Mouse (Mus musculus) thymus, adult 18-20 months (tissue): ENCODE data around the gene Pdia5.

Source experiments
- DNase-seq, 2 experiments: peaks; one replicate each; pipeline ENCODE4 v3.0.0; 2022; ENCODE audit warnings: mixed read lengths in 2 of 2

Pdia5 gene

DNA sequence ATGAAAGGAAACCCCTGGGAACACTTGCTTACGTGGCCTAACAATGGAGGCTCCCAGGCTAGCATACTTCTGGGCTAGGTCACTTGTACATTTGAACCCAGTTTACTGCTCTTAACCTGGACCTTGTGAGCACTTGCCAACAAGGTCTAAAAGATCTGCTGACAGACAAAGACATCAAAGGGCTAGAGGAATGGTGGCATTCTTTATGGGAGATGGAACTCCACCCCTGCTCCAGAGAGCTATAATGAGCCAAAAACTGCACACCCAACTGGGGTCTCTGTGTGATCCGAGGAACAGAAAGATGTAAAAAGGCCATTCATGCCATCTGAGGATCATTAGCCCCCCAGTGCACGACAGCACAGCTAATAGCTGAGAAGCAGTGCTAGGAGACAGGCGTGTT, 6.6 kb downstream of the Pdia5 start:
- no peak for DNase-seq

DNA sequence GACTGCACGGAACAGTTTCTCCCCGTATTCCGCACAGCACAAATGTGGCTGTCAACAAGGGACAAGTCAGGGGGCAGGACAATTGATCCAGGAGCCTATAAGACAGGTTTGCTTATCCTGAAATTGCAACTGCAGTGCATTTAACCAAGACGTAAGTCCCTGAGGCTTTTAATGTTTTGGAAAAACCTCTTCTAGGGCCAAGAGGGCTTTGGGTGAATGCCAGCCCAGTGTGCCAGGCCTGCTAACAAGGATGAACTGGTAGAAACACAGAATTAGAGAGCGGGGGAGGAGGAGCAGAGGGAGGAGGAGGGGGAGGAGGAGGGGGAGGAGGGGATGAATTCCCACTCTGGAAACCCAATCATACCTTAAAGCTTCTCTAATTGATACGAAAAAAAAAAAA, 11.4 kb downstream of the Pdia5 start:
- no peak for DNase-seq

DNA sequence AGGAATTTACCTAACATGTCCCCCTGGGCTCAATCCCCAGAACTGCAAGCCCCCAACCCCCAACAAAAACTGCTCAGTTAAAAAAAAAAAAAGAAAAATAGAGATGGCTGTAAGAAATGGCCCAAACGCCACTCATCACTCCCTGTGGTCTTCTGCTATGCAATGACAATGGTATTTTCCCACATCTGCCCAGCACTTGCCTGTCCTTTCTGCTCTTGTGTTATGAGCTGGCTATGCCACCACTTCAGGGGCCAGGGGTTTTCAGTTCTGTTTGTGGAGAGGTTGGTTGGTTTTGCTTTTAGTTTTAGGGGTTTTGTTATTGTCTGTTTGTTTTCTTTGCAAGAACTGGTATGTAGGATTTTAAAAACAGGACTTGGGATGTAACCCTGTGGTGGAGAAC, 13.4 kb downstream of the Pdia5 start:
- no peak for DNase-seq

DNA sequence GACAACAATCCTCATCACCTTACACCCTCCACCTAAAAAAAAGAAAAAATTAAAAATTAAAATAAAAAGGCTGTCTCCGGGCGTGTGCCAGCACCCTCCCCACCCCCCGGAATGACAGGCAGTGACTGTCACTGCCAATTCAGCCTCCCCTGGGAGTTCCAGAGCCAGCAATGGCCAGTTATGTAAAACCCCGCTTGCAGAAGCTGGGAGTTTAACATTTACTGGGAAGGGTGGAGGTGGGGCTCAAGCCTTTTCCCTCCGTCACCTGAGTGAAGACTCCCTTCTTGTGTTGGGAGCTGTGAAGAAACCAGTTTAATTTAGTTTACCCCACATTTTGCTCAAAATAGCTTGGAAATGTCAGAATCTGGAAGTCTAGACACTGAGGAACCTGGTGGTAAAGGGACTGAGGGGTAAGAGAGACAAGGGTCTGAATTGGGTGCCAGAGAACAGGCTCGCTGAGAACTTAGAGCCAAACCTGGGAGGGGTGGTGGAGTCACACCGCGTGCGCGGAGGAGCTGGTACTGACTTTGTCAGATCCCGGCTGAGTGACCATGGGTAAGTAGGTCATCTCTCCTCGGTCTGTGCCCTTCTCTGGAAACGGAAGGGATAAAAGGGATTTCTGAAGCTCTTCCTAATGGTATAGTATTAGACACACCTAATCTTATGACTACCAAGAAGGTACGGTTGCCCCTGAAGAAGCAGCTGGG, 18.0 kb downstream of the Pdia5 start:
- no peak for DNase-seq

DNA sequence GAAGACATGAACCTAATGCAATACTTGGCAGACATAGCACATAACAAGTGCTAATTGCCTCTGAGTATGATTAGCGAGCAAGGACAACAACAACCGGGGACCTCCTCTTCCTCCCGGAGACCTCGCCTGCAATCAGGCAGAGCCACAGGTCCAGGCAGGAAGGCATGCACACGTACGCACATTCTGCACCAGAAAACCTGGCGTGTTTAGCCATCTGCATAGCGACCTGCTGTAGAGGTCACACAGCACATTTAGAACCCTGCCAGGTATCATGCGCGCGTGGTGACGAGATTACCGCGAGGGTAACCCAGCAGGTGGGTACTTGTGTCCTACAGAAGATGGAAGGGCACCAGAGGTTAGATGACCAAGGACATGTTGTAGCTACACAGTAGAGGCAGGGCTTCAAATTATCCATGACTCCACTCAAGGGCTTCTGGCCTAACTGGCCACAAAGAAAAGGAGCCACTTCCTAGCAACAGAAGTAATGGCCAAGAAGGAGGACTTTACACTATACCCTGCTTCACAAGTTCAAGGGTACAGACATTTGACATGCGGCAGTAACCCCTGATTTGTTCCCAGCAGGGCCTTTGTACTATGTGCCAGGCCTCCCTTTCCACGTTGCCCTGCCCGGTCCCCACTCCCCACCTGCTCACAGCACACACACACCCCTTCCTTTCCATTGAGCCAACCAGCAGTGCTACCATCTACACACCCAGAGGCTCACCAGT, 18.7 kb downstream of the Pdia5 start:
- DNase-seq, result no peak

DNA sequence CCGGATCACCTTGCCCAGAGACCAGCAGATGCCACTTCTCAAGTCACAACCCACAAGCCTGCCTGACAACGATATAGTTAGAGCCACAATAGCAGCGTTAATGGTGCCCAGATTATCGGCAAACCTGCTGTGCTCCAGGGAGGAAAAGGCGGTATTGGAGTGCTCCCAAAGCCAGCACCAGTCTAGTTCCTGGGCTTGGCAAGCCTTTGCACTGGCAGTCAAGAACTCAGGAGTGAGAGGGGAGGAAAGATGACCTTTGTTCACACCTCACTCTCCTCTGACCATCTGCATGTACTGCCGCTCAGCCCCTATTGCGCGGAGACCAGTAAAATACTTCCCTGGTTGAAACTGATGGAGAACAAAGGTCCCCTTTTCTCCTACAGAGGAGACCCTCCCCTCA, 19.7 kb downstream of the Pdia5 start:
- DNase-seq, result no peak

DNA sequence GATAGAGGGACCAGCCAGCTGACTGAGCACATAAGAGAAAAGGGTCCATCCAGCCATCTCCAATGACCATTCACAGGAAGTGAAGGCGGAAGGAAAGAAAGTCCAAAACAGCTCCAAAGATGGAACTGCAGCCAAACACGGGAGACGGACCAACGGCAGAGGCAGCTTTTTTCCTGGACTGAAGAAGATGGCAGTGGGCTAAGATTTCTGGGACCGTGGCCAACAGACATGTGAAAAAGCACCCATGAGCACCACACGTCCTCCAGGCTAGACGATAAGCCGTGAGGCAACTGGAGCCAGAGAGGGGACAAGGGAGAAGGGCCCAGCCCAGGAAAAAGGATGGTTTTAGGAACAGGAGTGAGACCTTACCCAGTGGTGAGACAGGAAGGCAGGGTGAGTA, 20.6 kb downstream of the Pdia5 start:
- no peak for DNase-seq

DNA sequence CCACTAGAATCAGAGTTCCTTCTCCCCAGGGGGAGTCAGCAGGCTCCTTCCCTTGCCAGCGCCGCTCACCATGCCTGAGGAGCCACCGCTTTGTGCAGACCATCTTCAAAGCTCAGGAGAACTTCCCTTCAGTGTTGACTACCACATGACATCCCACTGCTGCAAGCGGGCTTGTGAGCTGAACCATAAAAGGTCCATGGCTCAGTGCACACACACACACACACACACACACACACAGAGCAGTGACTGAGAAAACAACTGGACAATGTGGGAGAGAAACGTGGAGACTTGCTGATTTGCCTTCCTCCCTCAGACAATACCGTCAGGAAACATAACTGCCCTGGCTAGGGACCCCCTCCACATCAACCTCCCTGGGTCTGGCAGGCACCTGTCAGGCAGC, 21.7 kb downstream of the Pdia5 start:
- DNase-seq, result no peak

DNA sequence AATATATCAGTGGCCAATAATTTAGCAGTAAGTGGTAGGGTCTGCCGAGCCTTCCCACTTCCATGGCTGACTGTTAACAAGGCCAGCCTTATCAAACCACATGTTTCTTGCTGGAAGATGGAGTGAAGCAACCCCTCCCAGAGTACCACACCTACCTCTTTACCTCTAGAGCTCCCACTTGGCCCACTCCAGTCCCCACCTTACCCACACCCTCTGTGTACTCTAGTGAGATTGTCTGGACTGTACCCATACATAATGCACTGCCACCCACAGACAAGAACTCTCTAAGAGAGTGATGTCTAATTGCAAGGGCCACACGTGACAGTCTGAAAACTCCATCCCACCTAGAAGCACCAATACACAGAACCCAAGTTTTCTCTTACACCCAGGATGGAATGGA, 23.6 kb downstream of the Pdia5 start:
- DNase-seq, result no peak

DNA sequence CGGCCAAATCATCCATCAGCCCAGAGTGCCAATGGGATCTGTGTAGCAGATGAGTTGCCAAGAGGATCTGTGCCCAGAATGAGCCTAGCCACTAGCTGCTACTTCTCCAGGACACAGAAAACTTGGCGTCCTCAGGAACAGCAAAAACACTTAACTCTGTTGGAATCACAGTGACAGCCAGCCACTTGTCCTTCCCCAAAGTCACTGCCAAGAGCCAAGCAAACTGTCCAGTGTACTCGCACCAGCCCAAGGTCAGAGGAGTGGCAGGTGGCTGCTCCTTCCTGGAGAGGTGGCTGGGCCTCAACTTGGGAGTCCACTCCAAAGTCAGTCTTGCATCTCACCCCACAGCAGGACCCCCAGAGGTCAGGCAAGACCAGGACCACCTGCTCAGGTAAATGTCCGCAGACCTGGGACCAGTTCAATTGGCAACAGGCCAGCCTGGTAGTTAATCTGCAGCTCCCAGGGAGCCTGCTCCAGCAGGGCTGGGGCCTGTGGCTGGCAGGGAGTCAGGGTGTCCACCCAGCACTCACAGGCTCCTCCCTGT, 24.8 kb downstream of the Pdia5 start:
- DNase-seq, result no peak

DNA sequence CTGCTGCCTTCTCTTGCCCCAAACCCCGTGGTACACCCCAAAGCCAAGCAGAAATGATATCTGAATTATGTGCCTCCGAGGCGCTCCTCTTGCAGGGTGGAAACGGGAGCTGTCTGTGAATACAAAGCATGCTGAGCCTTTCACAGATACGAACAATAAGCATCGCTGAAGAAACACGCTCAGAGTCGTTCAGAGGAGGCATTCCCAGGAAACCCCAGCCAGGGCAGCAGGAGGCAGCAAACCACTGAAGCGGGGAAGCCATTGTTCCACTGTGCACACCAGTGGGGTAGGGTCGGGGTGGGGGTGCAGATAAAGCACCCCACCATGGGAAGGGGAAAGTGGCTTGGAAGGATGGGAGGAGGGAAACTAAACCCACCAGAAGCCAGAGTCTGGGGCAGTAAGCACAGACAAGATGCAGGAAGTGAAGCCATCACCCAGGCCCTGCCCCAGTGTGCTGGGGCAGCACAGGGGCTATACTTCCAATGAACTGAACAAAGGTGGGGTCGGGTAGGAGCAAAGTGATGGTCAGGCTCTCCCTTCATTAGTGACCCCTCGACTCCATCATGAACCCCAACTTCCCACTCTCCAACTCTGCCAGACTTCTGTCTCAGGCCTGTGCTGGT, 25.9 kb downstream of the Pdia5 start:
- no peak for DNase-seq

DNA sequence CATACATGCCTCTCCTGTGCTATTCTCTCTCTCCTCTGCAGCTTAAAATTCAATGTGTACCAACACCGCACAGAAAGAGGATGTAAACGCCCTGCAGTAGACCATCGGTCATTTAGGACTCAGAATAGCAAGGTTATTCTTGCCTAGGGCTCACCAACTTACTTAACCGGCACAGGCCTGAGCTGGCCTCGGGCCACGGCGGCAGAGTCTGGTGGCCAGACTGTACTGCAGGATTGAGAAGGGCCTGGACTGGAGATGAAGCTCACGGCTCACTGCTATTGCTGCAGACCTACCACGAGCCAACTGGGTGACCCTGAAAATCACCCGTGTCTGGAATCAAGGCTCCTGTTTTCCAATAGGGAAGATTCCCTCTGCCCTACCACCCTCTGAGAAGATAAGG, 27.0 kb downstream of the Pdia5 start:
- no peak for DNase-seq

DNA sequence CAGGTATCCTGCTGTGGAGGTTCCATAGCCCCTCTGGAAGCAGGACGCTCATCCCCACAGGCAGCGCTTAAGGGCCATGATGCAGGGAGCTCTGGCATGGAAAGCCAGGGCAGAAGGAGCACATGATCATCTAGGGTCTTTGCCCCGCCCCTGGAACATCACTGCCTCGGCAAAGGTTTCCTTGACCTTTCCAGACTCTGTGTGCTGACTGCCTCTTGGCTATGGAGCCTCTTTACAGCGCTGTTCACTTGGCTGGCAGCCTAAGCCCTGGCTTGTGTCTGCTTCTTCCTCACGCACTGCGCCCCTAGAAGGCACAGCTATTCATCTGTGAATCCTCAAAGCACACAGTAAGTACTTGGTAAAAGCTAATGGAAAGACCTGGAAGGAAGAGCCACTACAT, 27.7 kb downstream of the Pdia5 start:
- no peak for DNase-seq

DNA sequence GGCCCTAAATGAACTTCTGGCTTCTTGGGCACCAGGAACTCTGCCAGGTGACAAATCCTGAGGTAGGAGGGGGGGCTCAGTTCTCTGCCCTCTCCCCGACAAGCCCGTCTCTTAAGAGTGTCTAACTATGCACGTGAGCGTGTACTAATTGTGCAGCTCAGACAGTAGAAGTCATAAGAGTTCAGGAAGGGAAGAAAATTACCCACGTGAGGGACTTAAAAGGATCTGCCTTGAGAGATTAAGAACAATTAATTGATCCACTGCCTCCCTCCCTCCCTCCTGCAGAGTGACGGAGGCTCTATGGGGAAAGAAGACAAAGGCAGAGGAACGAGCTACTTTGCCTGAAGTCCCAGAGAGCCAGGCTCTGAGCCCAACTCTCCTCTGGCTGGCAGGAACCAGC, 31.1 kb downstream of the Pdia5 start:
- DNase-seq, result no peak

DNA sequence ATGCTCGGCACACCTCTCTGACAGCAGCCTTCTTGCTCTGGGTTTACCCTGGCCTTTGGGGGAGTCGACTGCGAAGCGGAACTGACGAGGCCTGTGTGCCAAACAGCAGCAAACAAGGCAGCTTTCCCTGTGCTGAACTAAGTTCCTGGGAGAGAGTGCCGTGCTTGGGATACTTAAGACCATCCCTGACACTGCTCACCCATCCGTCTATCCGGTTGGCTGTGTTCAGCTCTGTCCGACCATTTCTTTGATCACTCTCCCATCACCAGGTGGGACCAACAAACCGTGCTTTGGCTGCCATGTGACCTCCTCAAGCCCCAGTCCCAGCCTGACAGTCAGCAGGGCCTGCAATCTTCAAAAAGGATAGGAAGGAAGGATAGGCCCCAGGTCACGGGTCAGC, 32.4 kb downstream of the Pdia5 start:
- no peak for DNase-seq

DNA sequence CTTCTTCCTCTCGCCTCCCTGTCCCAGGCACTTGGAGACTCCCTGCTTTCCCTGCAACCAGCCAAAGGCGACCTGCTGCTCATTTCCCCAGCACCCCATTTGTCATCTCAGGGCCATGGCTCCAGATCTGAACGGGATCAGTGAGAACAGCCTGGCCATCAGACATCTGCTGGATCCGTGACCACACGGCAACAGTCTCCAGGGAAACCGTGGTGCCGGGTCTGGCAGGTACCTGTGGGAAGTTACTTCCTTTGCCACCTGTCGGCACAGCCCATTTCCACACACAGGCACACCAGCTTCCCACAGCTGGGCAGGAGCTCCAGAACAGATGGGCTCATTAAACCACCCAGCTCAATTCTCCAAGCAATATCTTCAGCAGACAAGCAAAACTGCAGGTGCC, 33.2 kb downstream of the Pdia5 start:
- no peak for DNase-seq

DNA sequence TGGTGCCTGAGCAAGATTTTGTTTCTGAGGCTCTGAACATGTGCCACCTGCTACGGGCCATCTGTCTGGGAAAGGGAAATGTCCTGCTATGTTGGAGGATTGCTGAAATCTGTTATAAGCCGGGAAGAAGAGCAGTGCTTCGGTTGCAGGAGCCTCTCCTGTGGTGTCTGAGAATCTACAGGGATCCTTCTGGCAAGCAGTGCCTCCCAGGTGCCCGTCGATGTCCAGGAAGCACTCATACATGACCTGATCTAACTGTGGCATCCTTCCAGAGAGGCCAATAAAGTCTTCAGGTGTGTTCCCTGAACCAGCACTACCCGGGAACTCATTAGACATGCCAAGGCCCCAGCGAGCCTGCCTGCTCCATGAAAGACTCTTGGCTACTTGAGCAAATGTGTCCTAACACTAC, 33.7 kb downstream of the Pdia5 start:
- no peak for DNase-seq

DNA sequence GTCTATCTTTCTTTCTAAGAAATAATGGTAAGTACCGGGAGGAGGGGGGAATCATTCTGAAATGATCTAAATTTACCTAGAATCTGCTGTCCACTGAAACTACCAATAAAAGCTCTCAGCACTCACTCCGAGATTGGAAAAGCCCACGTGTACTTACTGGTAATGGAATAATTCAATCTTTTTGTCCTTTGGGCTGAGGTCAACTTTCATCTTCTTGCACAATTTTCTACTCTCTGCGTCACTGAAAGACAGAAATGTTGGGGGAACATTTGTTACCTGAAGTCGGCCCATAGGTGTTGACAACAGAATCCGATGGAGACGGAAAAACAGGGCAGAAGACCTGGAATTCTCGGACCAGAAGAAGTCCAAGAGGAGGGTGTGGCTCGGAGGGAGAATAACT, 34.4 kb downstream of the Pdia5 start:
- DNase-seq, result no peak

DNA sequence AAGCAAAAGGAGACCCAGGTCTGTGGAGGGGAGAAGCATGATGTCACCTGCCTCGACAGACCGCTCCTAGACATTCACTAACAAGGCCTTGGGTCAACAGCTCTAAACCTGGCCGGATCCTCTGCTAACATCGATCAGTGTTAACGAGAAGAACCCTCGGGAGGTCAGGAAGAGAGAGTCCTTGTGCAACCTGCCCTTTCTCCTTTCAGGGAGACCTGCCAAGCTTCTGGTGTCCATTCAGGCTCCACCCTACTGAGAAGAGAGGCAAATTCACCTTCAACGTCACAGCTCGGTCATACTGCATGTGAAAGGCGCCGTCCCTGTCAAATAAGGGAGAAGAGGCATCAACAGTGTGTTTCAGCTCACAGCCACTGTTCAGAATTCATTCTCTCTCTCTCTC, 34.9 kb downstream of the Pdia5 start:
- no peak for DNase-seq

DNA sequence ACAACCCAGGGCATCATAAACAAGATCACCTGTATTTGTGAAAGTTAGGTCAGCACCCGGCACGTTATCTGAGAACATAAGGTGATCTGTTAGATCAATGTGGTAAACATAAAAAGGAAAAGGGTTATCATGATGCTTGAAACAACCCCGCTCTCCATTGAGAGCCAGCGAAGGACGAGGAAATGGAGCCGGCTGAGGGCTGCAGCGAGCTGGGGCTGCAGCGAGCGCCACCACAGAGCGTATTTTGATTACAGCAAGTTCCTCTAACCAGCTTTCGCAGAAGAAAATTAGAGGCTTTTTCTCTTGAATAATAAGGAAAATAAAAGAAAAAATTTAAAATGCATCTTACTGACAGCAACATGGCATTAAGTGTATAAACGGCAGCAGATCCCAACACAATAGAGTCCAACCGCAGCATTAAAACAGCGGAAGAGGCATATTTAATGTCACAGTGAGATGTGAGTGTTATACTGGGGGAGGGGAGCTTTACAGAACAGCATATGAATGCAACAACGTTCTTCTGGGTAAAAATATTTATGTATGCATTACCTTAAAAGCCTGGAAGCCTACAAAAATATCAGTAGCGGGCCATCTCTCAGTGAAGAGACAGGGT, 40.5 kb downstream of the Pdia5 start:
- no peak for DNase-seq

DNA sequence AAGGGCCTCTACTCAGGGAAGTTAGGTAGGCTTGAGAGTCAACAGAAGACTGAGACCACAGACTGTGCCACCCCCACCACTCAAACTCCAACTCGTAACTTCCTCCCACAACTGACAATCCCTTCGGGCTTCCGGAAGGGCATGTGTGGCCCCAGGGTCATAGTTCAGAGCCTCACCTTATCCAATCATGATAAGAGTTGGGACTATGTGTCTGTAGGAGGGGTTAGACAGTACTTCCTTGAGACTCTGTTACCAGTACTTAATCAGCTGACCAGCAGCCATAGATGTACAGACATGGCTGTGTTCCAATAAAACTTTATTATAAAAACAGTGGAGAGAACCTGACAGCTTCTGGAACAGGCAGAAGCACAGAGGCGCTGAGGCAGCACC, 48.7 kb downstream of the Pdia5 start:
- DNase-seq, result no peak

DNA sequence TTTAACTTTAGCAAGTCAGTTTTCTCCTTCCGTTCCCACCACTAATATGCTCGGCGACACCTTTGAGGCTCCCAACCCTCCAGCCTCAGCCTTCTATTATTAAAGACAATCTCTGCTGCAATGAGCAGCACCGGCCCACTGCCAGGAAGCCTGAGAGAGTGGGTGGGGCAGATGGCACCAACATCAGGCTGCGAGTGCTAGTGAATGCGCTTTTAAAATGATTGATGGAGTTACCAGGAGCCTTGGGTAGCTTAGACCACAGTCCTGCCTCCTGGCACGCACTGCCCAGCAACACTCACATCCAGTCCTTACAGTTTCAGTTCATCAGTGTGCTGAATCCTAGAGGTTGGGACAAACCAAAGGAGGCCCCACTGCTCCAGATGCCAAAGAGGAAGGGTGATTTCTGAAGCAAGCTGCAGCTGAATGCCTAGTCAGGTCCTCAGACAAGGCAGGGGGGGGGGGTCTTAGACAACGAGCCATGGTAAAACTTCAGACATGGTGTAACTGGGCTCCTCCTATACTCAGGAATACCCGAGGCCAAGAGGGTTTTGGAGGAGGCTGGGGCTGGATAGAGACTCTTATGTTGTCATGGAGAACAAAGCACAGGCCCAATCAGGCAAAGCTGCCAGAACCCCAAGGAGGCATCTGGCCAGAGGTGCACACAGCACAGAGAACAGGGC, 49.2 kb downstream of the Pdia5 start:
- DNase-seq, result no peak

DNA sequence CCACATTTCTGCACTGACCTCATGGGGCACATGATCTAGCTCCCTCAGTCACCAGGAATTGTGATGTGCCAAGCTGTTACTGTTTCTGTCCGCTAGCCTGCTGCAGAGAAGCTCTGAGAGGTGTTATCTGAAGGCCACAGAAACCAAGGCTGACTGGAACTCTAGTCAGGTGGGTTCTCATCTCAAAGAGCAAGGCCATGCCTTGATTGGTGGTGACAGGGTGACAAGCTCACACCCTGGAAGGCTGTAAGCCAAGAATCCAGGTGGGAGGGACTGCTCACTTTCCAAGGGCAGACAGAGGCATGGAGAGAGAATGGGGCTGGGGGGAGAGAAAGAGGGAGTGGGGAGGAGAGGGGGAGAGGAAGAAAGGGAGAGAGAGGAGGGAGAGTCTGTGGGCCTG, 51.6 kb downstream of the Pdia5 start:
- DNase-seq, result no peak
